Mouse (Mus musculus) urinary bladder, postnatal 10 days (tissue): ENCODE data around the gene Rnf182.

Experiments used
- DNase-seq: peaks from one replicate; pipeline ENCODE4 v3.0.0; 2022; ENCODE audit warnings: low spot score

The Rnf182 gene

DNA sequence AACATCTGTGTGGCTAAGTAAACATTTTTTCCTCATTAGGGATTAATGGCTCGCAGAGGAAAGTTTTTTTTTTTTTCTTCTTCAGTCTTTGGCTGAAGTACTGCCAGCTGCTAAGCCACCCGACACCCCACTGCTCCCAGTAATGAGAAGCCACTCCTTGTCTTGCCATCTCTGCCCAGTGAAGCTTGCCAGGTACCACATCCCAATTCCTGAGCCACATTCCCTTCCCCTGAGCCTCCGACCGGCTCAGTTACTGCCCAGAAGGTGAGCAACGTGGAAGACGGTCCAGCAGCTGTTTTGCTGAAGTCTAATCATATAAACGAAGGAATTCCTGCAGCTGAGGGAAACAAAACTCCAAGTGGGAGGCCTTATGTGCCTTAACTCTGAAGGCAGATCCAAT is 88.0 kb downstream of the Rnf182 start:
- DNase-seq: no peak

GRCm38 (mm10) chr13:43704533-43705116 is 89.1 kb downstream of the Rnf182 start:
- no peak for DNase-seq

DNA sequence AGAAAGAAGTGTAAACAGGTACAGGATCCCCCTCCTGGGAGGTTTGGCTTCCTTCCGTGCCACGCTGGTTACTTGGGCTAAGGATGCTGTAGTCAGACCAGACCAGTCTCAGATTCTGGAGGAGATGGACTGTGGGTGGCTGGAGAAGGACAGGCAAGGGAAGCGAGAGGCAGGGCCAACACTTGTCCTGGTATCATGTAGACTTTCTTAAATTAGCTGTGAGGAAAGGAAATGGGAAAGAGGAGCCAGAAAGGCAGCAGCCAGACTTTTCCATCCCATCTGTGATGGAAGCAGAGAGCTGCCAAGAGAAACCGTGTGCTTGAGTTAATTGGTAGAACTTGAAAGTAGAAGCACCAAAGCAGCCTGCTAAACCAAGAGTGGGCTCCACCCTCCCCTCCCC is 90.9 kb downstream of the Rnf182 start:
- DNase-seq: no peak

- no peak for DNase-seq
These were observed 94.0 kb downstream of the Rnf182 start for GRCm38 (mm10) chr13:43709529-43709928.

- no peak for DNase-seq
These were observed 96.3 kb downstream of the Rnf182 start for GRCm38 (mm10) chr13:43711708-43712314.

- no peak for DNase-seq
These were observed 99.2 kb downstream of the Rnf182 start for GRCm38 (mm10) chr13:43714741-43715140.

- no peak for DNase-seq
These were observed 100.0 kb downstream of the Rnf182 start for GRCm38 (mm10) chr13:43715466-43715865.

- no peak for DNase-seq
These were observed 101.1 kb downstream of the Rnf182 start for GRCm38 (mm10) chr13:43716514-43717036.

- no peak for DNase-seq
These were observed 102.7 kb downstream of the Rnf182 start for GRCm38 (mm10) chr13:43718173-43718572.

DNA sequence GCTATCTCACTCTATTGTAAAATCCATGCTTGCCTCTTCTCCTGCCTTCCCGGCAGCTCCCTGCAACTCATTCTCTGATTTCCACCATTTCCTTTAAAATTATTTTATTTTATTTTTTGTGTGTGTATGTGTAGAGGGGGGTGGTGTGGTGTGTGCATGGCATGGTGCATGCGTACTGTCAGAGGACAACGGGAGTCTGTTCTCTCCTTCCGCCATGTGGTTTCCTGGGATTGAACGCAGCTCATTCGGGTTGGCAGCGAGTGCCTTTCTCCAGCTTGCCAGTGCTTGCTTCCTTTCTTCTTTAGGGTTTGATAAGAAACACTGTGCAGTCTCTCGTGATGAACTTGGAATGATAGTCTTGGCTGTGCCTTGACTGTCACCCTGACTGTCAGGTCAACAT is 105.0 kb downstream of the Rnf182 start:
- DNase-seq: no peak
